Mouse (Mus musculus) forebrain, postnatal 0 days (tissue): ENCODE results near the gene Lcn5. TPM values are rescaled to one million over a fixed set of nuclear protein-coding genes. Genes with fewer than 3 reads are reported as not detected.
A peak's percentile ranks its signal among the peaks of the same experiment; 100 is the strongest.

Experiments
- ATAC-seq: fragments of 200-750 bp; cut with Nextera tagmentation; 2 replicates; pipeline ENCODE4 v1.8.0; 2017; ENCODE audit warnings: mild to moderate bottlenecking, moderate library complexity
- DNase-seq: peaks from one replicate; pipeline ENCODE4 v3.0.0-alpha.2; 2015
- H3K27ac ChIP-seq: fragments of 300-500 bp; sonication (generic); 2 replicates; pipeline ENCODE4 v1.5.1; 2014; ENCODE audit warnings: low read depth, mild to moderate bottlenecking, antibody characterized with exemption, low read length, moderate library complexity, mixed read lengths
- H3K27me3 ChIP-seq: fragments of 300-500 bp; sonication (generic); 2 replicates; pipeline ENCODE4 v1.6.1; 2014; ENCODE audit warnings: mild to moderate bottlenecking, low read length, mixed read lengths; ENCODE audit not compliant: insufficient read depth
- H3K36me3 ChIP-seq: fragments of 300-500 bp; sonication (generic); 2 replicates; pipeline ENCODE4 v1.6.1; 2014; ENCODE audit warnings: mild to moderate bottlenecking, moderate library complexity; ENCODE audit not compliant: insufficient read depth
- H3K4me1 ChIP-seq: fragments of 300-500 bp; sonication (generic); 2 replicates; pipeline ENCODE4 v1.6.1; 2014; ENCODE audit warnings: antibody characterized with exemption; ENCODE audit not compliant: insufficient read depth
- H3K4me2 ChIP-seq: fragments of 300-500 bp; sonication (generic); 2 replicates; pipeline ENCODE4 v1.6.1; 2014; ENCODE audit warnings: low read depth, mild to moderate bottlenecking, moderate library complexity
- H3K4me3 ChIP-seq: fragments of 300-500 bp; sonication (generic); 2 replicates; pipeline ENCODE4 v1.5.1; 2014; ENCODE audit warnings: low read depth, low read length, mixed read lengths
- H3K9ac ChIP-seq: fragments of 300-500 bp; sonication (generic); 2 replicates; pipeline ENCODE4 v1.6.1; 2014; ENCODE audit warnings: mild to moderate bottlenecking
- H3K9me3 ChIP-seq: fragments of 300-500 bp; sonication (generic); 2 replicates; pipeline ENCODE4 v1.6.1; 2016; ENCODE audit warnings: low read length
- CTCF ChIP-seq: sonication (generic); IDR thresholded peaks from 2 replicates; pipeline ENCODE4 v1.5.1; 2016; ENCODE audit warnings: antibody characterized with exemption, control low read depth, low read depth
- WGBS: fragments of 180-500 bp; shearing (Covaris S2); extraction: QIAGEN DNeasy Blood & Tissue Kit; methylation state at CpG from one replicate; pipeline ENCODE4 v1.1.7; 2014; 5-methylcytosine and 5-hydroxymethylcytosine counted together
- polyA plus RNA-seq: library from polyadenylated mRNA; unstranded; fragments of >200 nt; fragmentation: Nextera tagmentation; extraction: Ambion mirVana; gene quantifications from 2 replicates; pipeline ENCODE4 v1.2.1, GENCODE M21; 2015
- total RNA-seq: library from RNA; depleted of rRNA; stranded (reverse); fragments of >200 nt; gene quantifications from 2 replicates; pipeline ENCODE4 v1.2.3, GENCODE M21; 2014

Lcn5 gene
- total and polyA plus RNA-seq, 2 experiments from 2014 or later, result not detected

DNA sequence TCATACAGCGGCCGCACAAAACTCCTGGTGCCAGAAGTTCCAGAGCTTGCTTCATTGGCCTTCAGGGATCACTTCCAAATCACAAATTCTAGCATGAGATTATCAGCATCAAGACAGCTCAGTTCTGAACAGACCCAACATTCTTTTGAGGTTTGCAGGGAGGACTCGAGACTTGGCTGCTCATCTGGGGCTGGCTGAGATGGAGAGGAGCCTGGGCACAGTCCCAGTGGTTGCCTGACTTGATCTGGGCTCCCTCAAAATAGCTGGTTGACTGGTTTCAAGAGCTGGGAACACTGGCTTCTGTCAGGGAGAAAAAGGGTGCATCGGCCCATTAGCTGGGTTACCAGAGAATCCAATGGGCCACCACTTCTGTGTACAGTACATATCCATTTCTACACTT is 1.1 kb upstream of the Lcn5 start:
- Histone ChIP-seq H3K4me1 (no peaks in the 10 kb centered on the region), H3K36me3 (no peaks in the 10 kb centered on the region), H3K4me2 (no peak overlapping the region), H3K9ac (no peak overlapping the region), H3K4me3 (no peak overlapping the region), H3K27ac (no peak overlapping the region), H3K9me3 (no peaks in the 10 kb centered on the region), H3K27me3 (no peaks in the 10 kb centered on the region)
- ATAC-seq (no peak), DNase-seq (peak; percentile 2)
- WGBS, result 73% methylated on average over 4 of the region's 4 CpGs
- TF ChIP-seq CTCF, result no peak

- TF ChIP-seq CTCF, result no peak
- H3K9ac ChIP-seq, result no peak overlapping the region
- ATAC-seq, result no peak
- H3K4me1 ChIP-seq, result no peaks in the 10 kb centered on the region
- WGBS, result 70% methylated on average over 4 of the region's 4 CpGs
- H3K27me3 ChIP-seq, result no peaks in the 10 kb centered on the region
- DNase-seq, result no peak
- H3K4me3 ChIP-seq, result no peak overlapping the region
- no peaks in the 10 kb centered on the region for H3K9me3 ChIP-seq
- no peak overlapping the region for H3K27ac ChIP-seq
- H3K36me3 ChIP-seq, result no peaks in the 10 kb centered on the region
- no peak overlapping the region for H3K4me2 ChIP-seq
These were observed 506 bp upstream of the Lcn5 start for GRCm38 (mm10) chr2:25657246-25657645.

DNA sequence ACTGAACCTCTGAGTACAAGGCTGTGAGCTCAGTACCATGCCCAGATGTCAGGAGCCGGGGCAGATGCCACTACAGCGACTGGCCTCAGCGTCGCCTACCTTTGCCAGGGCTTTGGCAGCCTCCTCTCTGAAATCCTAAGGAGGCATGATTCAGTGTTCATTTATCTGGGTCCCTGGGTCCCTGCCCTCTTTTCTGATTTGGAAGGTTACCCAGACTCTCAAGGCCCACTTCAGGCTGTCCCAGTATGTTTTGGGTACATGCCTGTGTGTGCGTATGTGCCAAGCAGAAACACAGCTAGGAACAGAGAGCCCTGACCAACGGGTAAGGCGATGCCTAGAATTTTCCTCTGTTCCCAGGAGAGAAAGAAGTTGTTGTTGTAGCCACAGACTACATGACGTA is 2.5 kb downstream of the Lcn5 start:
- Histone ChIP-seq H3K4me2 (no peak overlapping the region), H3K36me3 (no peaks in the 10 kb centered on the region), H3K27ac (no peak overlapping the region), H3K9me3 (no peaks in the 10 kb centered on the region), H3K27me3 (no peaks in the 10 kb centered on the region), H3K9ac (no peak overlapping the region), H3K4me3 (no peak overlapping the region), H3K4me1 (no peaks in the 10 kb centered on the region)
- 84% methylated on average over 8 of the region's 8 CpGs for WGBS
- no peak for TF ChIP-seq CTCF
- DNase-seq (no peak), ATAC-seq (no peak)

GRCm38 (mm10) chr2:25661245-25661970 is 3.7 kb downstream of the Lcn5 start:
- no peak for ATAC-seq
- Histone ChIP-seq H3K27me3 (no peaks in the 10 kb centered on the region), H3K4me3 (no peak overlapping the region), H3K4me1 (no peaks in the 10 kb centered on the region), H3K36me3 (no peaks in the 10 kb centered on the region), H3K4me2 (no peak overlapping the region), H3K27ac (no peak overlapping the region), H3K9ac (no peak overlapping the region), H3K9me3 (no peaks in the 10 kb centered on the region)
- 81% methylated on average over 6 of the region's 6 CpGs for WGBS
- no peak for DNase-seq
- no peak for TF ChIP-seq CTCF

- Histone ChIP-seq H3K27me3 (no peaks in the 10 kb centered on the region), H3K4me3 (no peak overlapping the region), H3K9ac (no peak overlapping the region), H3K4me1 (no peaks in the 10 kb centered on the region), H3K4me2 (no peak overlapping the region), H3K9me3 (no peaks in the 10 kb centered on the region), H3K36me3 (no peaks in the 10 kb centered on the region), H3K27ac (no peak overlapping the region)
- WGBS, result 51% methylated on average over 1 of the region's 1 CpGs
- peak; percentile 71 for TF ChIP-seq CTCF
- DNase-seq (peak; percentile 25), ATAC-seq (no peak)
These were observed 5.8 kb downstream of the Lcn5 start for GRCm38 (mm10) chr2:25663511-25663910.

DNA sequence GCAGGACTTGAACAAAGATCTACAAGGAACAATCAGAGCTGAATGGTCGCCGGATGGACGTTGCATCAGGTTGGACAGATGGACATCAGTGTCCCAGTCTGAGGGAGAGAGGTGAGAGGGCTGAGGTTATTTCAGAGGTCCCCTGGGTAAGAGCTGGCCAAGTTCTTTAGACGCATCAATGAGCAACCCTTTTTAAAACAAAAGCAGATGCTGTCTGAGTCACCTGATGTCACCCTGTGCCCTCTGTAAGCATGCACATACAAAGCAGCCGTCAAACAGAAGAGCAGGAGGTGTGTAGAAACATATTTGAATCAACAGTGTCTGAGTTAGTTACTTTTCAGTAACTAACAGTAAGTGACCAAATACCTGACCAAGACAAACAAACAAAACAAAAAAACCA is 6.4 kb downstream of the Lcn5 start:
- ATAC-seq (no peak), DNase-seq (no peak)
- no peaks in the 10 kb centered on the region for H3K9me3 ChIP-seq
- no peaks in the 10 kb centered on the region for H3K36me3 ChIP-seq
- no peaks in the 10 kb centered on the region for H3K27me3 ChIP-seq
- no peak overlapping the region for H3K9ac ChIP-seq
- TF ChIP-seq CTCF, result no peak
- H3K4me2 ChIP-seq, result no peak overlapping the region
- no peak overlapping the region for H3K27ac ChIP-seq
- 84% methylated on average over 5 of the region's 5 CpGs for WGBS
- no peaks in the 10 kb centered on the region for H3K4me1 ChIP-seq
- no peak overlapping the region for H3K4me3 ChIP-seq

GRCm38 (mm10) chr2:25666516-25666915 is 8.8 kb downstream of the Lcn5 start:
- no peaks in the 10 kb centered on the region for H3K4me1 ChIP-seq
- no peaks in the 10 kb centered on the region for H3K9me3 ChIP-seq
- no peak overlapping the region for H3K27ac ChIP-seq
- H3K36me3 ChIP-seq, result no peaks in the 10 kb centered on the region
- no peak overlapping the region for H3K4me3 ChIP-seq
- H3K4me2 ChIP-seq, result no peak overlapping the region
- 67% methylated on average over 1 of the region's 1 CpGs for WGBS
- no peak for DNase-seq
- H3K27me3 ChIP-seq, result no peaks in the 10 kb centered on the region
- ATAC-seq, result no peak
- H3K9ac ChIP-seq, result no peak overlapping the region
- TF ChIP-seq CTCF, result no peak
